Mouse (Mus musculus) T-cell, adult 2 months (primary cell): Measurements from ENCODE around the gene Slc19a1.

ENCODE experiments used
- DNase-seq: peaks from one replicate; pipeline ENCODE4 v3.0.0; 2022; ENCODE audit warnings: low spot score

The Slc19a1 gene

GRCm38 (mm10) chr10:77031768-77032375 is at the start of gene Slc19a1:
Slc19a1 (plus strand) TSS chr10:77032241.
- no peak for DNase-seq

- DNase-seq = no peak
Observed at GRCm38 (mm10) chr10:76988586-76988985, 43.5 kb upstream of the Slc19a1 start.

DNA sequence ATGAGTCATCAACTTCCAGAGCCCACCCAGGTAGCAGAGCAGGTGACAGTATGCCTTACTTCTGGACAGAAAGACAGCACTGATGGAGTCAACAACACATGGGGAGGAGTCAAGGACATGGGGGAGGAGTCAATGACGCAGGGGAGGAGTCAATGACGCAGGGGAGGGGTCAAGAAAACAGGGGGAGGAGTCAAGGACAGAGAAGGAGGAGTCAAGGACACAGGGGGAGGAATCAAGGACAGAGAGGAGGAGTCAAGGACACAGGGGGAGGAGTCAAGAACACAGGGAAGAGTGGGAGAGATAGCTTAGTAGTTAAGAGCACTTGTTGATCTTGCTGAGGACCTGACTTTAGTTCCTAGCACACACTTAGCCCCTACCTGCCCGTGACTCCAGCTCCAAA is 39.6 kb upstream of the Slc19a1 start:
- DNase-seq = no peak

- no peak for DNase-seq
Observed at GRCm38 (mm10) chr10:76997759-76998513, 34.1 kb upstream of the Slc19a1 start.

- DNase-seq = no peak
Observed at GRCm38 (mm10) chr10:77004936-77005335, 27.1 kb upstream of the Slc19a1 start.

GRCm38 (mm10) chr10:77007433-77008108 is 24.5 kb upstream of the Slc19a1 start:
- DNase-seq = no peak

DNA sequence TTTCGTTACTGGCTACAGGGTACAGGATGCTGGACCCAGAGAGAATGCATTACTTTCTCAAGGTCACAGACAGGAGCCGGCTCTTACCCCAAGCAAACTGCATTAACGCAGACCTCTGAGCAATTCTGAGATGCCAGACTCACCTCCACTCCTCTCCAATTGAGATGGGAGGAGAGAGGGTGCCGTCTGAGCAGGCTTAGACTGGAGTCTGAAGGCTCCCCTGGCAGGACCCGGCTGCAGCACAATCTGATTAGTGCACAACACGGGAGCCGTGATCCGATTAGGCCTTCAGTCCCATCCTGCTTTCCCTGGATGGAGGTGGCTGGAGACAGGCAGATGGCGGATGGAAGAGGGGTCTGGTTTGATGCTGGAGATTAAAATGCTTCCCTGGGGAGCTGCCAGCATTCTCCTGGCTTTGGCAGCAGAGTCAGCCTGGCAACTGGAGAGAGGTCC is 23.9 kb upstream of the Slc19a1 start:
- DNase-seq = no peak

- DNase-seq = no peak
Observed at GRCm38 (mm10) chr10:77008698-77009097, 23.3 kb upstream of the Slc19a1 start.

DNA sequence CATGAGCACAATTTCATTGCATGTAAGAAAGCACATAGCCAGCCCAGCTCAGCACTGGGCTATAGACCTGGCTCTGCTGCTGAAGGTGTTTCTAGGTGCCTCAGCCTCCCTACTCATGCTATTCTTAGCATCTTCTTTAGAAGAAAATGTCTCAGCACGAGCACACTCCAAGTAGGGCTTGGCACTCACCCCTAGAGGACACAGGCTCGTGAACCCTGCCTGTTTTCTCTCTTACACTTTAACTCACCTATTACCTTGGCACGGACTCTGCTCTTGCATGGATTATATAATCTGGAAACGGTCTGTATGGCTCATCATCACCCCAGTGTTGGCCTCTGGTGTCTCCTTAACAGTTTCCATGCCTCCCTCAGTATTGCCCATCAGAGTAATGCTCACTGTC is 20.4 kb upstream of the Slc19a1 start:
- no peak for DNase-seq

- DNase-seq = no peak
Observed at GRCm38 (mm10) chr10:77016080-77016479, 16.0 kb upstream of the Slc19a1 start.

- DNase-seq = no peak
Observed at GRCm38 (mm10) chr10:77016499-77016898, 15.5 kb upstream of the Slc19a1 start.

DNA sequence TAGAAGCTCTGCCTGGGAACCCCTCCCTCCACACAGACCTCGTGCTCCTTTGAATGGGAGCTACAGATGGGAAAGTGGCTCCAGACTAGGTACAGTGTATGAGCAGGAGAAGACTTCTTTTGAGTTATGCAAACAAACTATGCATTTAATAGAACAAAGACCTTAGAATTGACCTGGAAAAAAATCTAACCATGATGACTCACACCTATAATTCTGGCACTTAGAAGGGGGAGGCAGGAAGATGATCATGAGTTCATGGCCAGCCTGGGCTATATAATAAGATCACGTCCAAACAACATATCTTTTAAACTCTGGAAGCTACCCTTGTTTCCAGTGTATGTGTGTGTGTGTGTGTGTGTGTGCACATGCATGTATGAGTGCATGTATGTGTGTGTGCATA is 15.0 kb upstream of the Slc19a1 start:
- DNase-seq = no peak

- no peak for DNase-seq
Observed at GRCm38 (mm10) chr10:77017662-77018061, 14.4 kb upstream of the Slc19a1 start.

DNA sequence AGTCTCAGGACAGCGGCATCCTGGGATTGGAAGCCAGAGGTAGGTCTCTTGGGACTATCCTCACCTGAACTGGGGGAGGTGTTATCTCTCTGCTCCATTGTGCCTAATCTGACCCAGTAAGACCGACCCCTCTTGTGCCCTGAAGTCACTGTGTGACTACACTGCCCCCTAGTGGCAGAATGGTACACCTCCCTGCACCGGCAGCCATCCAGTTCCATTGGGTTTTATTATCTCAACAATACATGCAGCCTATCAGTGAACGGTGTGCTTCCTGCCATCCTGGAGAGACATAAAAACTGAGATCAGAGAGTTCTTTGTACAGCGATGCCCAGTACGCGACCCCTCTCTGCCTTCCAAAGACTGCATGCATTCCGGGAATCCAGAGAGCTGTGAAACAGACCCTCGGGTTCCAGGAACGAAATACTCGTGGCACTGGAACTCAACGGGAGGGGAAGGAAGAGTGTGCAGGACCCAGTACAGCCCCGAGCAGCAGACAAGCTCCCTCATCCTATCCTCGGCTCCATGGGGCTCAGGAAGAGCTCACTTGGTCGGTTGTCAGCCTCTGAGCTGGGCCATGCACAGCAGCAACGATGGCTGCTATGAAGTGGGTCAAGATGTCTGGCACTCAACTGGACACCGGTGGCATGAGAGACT is 10.5 kb upstream of the Slc19a1 start:
- peak; percentile 68 for DNase-seq

- no peak for DNase-seq
Observed at GRCm38 (mm10) chr10:77022301-77023130, 9.5 kb upstream of the Slc19a1 start.

- DNase-seq = no peak
Observed at GRCm38 (mm10) chr10:77024231-77024630, 7.8 kb upstream of the Slc19a1 start.

DNA sequence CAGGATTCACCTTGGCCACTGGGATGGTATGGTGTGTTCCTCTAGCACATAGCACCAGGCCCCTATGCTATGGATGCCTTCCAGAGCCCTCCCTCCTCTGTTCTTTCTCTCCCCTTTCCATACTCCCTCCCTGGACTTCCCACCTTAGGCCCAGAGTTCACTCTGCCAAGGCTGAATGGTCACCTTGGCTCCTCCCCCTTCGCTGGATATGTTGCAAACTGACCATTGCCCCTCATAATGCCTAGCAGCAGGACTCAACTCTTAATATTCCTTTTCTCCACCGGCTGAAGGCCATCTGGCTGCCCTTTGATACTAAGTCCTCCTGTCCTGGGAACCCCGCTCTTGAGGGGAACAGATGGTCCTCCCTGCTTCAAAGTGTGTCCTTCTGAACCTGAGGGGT is 5.1 kb upstream of the Slc19a1 start:
- no peak for DNase-seq

GRCm38 (mm10) chr10:77028782-77029296 is 3.2 kb upstream of the Slc19a1 start:
- no peak for DNase-seq

- DNase-seq = no peak
Observed at GRCm38 (mm10) chr10:77029761-77030160, 2.3 kb upstream of the Slc19a1 start.

DNA sequence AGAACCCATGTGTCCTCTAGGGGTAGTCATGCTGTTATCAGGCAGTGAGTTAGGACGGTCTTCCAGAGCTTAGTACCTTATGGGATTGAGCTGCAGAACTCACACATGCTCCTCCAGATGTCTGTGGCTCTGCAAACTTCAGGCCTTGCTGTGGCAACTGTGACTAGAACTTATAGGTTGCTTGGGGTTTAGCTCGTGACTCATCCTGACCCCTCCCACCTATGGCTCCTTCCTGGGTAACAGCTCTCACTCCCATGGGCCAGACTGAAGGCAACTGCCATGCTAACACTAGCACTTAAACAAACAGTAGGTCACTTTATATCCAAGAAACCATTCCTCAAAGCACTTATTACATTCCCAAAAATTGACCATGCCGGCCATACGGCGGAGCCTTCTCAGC is 1.4 kb upstream of the Slc19a1 start:
- DNase-seq = no peak

DNA sequence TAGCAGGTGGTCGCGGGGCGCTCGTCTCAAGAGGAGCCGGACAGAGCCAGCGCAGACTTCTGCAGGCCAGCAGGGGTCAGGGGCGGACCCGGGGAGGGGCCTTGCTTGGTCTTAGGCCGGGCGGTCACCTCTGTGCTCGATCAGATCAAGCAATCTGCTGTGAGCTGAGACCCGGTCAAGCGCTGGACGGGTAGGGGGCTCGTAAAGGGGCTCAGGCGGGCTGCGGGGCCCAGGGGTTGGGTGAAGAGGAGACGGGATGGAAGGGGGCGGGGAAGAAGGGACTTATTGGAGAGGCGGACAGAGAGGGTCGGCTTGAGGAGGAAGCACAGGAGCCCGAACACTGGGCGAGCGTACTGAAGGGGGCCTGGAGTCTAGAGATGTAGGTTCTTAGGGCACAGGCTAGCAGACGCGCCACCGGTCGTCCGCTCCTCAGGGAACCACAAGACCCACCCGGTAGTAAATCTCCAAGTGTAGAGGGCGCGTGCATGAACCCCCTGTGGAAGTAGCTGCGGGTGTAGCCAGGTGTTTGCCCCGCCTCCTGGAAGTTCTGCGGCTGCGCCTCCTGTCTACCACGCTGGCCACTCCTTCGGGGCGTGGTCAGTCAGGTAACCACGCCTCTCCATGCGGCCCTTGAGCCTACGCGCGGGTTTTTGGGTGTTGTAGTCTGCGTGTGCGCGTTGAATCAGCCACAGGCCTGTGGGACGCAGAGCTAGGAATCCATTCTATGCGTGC is 716 bp downstream of the Slc19a1 start:
- DNase-seq = peak; percentile 94
